Mouse (Mus musculus): ENCODE measurements around the gene Olfr638.

- TF ChIP-seq CTCF (IDR thresholded peaks at IDR 0.05; ENCODE audit: borderline replicate concordance, insufficient read depth, low read length) (no peak), POLR2A (IDR thresholded peaks at IDR 0.05; ENCODE audit: low read depth, low read length) (no peak)
Measured at GRCm38 (mm10) chr7:104018953-104019352, 20.4 kb downstream of the Olfr638 start.

Measured in embryonic fibroblast, embryonic 13.5 days (primary cell).